27 mouse cellular contexts compared by ENCODE assay signal in the genomic region with DNA sequence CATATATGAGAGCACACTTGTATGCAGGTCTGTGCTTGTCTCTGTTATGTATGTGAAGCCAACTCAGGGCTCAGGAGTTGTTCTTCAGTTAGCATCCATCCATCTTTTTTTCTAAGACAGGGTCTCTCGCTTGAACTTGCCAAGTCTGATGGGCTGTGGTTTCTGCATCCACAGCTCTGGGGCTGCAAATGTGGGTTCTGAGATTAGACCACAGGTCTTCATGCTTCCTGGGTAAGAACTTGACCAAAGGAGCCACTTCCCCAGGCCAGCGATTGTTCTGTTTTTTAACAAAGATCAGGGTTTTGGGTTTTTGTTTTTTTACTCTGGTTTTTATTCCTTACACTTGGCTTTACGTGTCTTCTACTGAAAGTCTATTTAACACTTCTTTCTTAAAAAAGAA.
DNase-seq lines count a peak whose midpoint lies in the region; ATAC-seq and TF ChIP-seq lines count a peak whose summit lies in the region.
"Had no signal": no experiment of that assay in that cellular context is flagged by ENCODE, and none has a peak within 500 bp of the region (broad histone marks: within the 10 kb centered on the region; RNA-seq: fewer than 3 reads in every experiment).

No protein-coding gene starts in this region.

- peak; percentile 61 for DNase-seq in heart, adult 11 months
- DNase-seq in heart, embryonic 10.5 days (ENCODE audit: low spot score) = no peak
- peak; percentile 78 for DNase-seq in 416B (ENCODE audit: low read depth)
- DNase-seq in left cerebral cortex, adult 9 months (ENCODE audit: low spot score in 2 of 2) = no peak
- DNase-seq in lung, postnatal 14 days = no peak
- DNase-seq: adrenal gland, postnatal 10 days; adrenal gland, postnatal 36 days; B cell, adult 2 months; cerebellum, adult 11 months; cerebellum, adult 2 months; cerebellum, adult 9-11 months; cerebellum, postnatal 25 days; embryo, embryonic 11 days; gastrocnemius, postnatal 25 days; heart, postnatal 10 days; heart, postnatal 36 days had no signal

- TF ChIP-seq CTCF in embryonic fibroblast, embryonic 13.5 days (IDR thresholded peaks at IDR 0.05; ENCODE audit: borderline replicate concordance, insufficient read depth, low read length) = no peak

- no peaks in the 10 kb centered on the region for H3K27me3 ChIP-seq in heart, embryonic 10.5 days (ENCODE audit: insufficient read depth, poor library complexity, severe bottlenecking)
- H3K27me3 ChIP-seq: forebrain, embryonic 12.5 days; forebrain, embryonic 15.5 days; heart, embryonic 12.5 days; heart, embryonic 15.5 days; Patski had no signal

- no peak for TF ChIP-seq POLR2A in embryonic fibroblast, embryonic 13.5 days (IDR thresholded peaks at IDR 0.05; ENCODE audit: low read depth, low read length)

- H3K27ac ChIP-seq in heart, embryonic 10.5 days = no peak overlapping the region
- H3K27ac ChIP-seq in embryonic fibroblast, embryonic 13.5 days (ENCODE audit: insufficient read depth, low read length) = peak overlapping the region; percentile 14
- H3K27ac ChIP-seq: forebrain, embryonic 12.5 days; forebrain, embryonic 15.5 days; heart, embryonic 15.5 days; hindbrain, embryonic 14.5 days; hindbrain, postnatal 0 days had no signal

- 91% methylated on average over 3 of the region's 3 CpGs for WGBS in heart, embryonic 10.5 days

- no peak overlapping the region for H3K4me3 ChIP-seq in heart, embryonic 10.5 days
- no peak overlapping the region for H3K4me3 ChIP-seq in embryonic fibroblast, embryonic 13.5 days (ENCODE audit: insufficient read depth, low read length)
- H3K4me3 ChIP-seq: forebrain, embryonic 12.5 days; forebrain, embryonic 15.5 days; heart, embryonic 12.5 days; heart, embryonic 15.5 days had no signal

- peaks cover 33% of the 10 kb centered on the region for H3K4me1 ChIP-seq in heart, embryonic 10.5 days
- peaks cover 32% of the 10 kb centered on the region for H3K4me1 ChIP-seq in embryonic fibroblast, embryonic 13.5 days (ENCODE audit: control insufficient read depth, insufficient read depth, low read length)

- peaks cover 15% of the 10 kb centered on the region; the same call in 1 of the 2 replicates for H3K36me3 ChIP-seq in heart, embryonic 10.5 days
- H3K36me3 ChIP-seq: forebrain, embryonic 15.5 days; G1E; heart, embryonic 15.5 days had no signal

- no peaks in the 10 kb centered on the region for H3K9me3 ChIP-seq in heart, embryonic 10.5 days
- H3K9me3 ChIP-seq: forebrain, embryonic 12.5 days; forebrain, embryonic 15.5 days; G1E; heart, embryonic 12.5 days; heart, embryonic 15.5 days had no signal

- ATAC-seq in megakaryocyte progenitor cell, adult 5-6 weeks (replicated peaks; ENCODE audit: poor library complexity) = peak; percentile 39
- ATAC-seq: forebrain, embryonic 15.5 days; hindbrain, postnatal 0 days; inflammation-experienced regulatory T-cells, adult 6 months; Patski had no signal

Comparison
In these comparisons a context has a peak if more than half of its experiments do, and no peak if none do; other contexts are left out.
1. DNase-seq: peak in heart, adult 11 months (single experiment) and 416B (single experiment); none in heart, embryonic 10.5 days (single experiment), left cerebral cortex, adult 9 months (0 of 2) and lung, postnatal 14 days (single experiment).